Mouse (Mus musculus): Measurements from ENCODE around the gene Prl. TPM values are rescaled to one million over a fixed set of nuclear protein-coding genes. Genes with fewer than 3 reads are reported as not detected.
"Not testable (repeated sequence)": the region's sequence is repeated elsewhere in the genome, so short reads cannot be mapped to it uniquely, and the experiment has no call there.

Prl gene
- total and polyA plus RNA-seq, 2 experiments = not detected

DNA sequence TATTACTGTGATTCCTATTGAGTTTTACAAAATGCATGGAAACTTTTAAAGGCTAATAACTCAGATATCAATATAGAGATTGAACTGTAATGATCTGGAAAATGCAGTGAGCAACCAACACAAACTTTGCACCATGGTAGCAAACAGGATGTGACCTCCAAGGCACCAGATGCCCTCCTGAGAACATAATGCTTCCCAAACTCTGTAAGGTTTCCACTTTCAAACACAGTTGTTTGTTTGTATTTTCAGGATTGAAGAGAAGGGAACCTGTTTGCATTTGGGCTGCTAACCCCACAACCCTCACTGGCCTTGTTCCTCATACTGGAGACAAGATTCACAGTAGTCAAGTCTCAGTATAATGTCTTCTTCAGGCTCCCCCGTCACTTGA, 25.5 kb upstream of the Prl start:
- Histone ChIP-seq H3K79me2 (ENCODE audit: control insufficient read depth, insufficient read depth, low read length) (no peaks in the 10 kb centered on the region), H3K27ac (replicated peaks; ENCODE audit: insufficient read depth, low read depth, low read length) (no peak overlapping the region), H3K4me3 (ENCODE audit: insufficient read depth, low read depth, low read length) (no peak overlapping the region), H3K9ac (ENCODE audit: low read depth, low read length) (no peak overlapping the region), H3K4me1 (ENCODE audit: control insufficient read depth, insufficient read depth, low read length) (no peaks in the 10 kb centered on the region), H3K27me3 (ENCODE audit: control insufficient read depth, insufficient read depth, low read length) (no peaks in the 10 kb centered on the region), H3K36me3 (ENCODE audit: control insufficient read depth, insufficient read depth, low read length) (no peaks in the 10 kb centered on the region)
- WGBS = 90% methylated on average over 1 of the region's 1 CpGs
- TF ChIP-seq CTCF (IDR thresholded peaks at IDR 0.05; ENCODE audit: low read depth, low read length) = no peak
- no peak for TF ChIP-seq POLR2A (IDR thresholded peaks at IDR 0.05; ENCODE audit: extremely low read depth, insufficient read depth, low read length)
- no peak for DNase-seq (ENCODE audit: extremely low read depth, low read depth, low spot score)

GRCm38 (mm10) chr13:27032998-27033397, 24.4 kb upstream of the Prl start:
- no peaks in the 10 kb centered on the region for H3K79me2 ChIP-seq (ENCODE audit: control insufficient read depth, insufficient read depth, low read length)
- no peaks in the 10 kb centered on the region for H3K36me3 ChIP-seq (ENCODE audit: control insufficient read depth, insufficient read depth, low read length)
- H3K9ac ChIP-seq (ENCODE audit: low read depth, low read length) = no peak overlapping the region
- WGBS = 84% methylated on average over 2 of the region's 2 CpGs
- H3K4me1 ChIP-seq (ENCODE audit: control insufficient read depth, insufficient read depth, low read length) = no peaks in the 10 kb centered on the region
- no peak overlapping the region for H3K4me3 ChIP-seq (ENCODE audit: insufficient read depth, low read depth, low read length)
- TF ChIP-seq POLR2A (IDR thresholded peaks at IDR 0.05; ENCODE audit: extremely low read depth, insufficient read depth, low read length) = no peak
- TF ChIP-seq CTCF (IDR thresholded peaks at IDR 0.05; ENCODE audit: low read depth, low read length) = no peak
- no peak overlapping the region for H3K27ac ChIP-seq (replicated peaks; ENCODE audit: insufficient read depth, low read depth, low read length)
- no peak for DNase-seq (ENCODE audit: extremely low read depth, low read depth, low spot score)
- H3K27me3 ChIP-seq (ENCODE audit: control insufficient read depth, insufficient read depth, low read length) = no peaks in the 10 kb centered on the region

DNA sequence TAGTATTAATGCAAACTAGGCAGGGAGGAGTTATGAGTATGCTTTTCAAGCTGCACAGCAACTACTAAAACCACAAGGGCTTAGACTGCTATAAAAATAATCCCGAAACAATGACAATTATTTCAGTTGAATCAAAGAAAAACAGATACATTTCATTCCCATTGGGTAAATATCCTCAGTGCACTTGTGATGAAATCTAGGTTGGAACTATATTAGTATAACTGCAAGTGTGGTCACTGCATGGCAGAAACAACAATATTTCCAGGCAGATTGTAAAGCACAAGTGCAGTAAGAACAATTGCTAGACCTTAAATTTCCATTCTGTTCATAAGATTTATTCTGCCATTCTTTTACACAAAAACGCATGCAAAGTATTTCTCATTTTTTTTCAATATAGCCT, 15.2 kb upstream of the Prl start:
- TF ChIP-seq POLR2A (IDR thresholded peaks at IDR 0.05; ENCODE audit: extremely low read depth, insufficient read depth, low read length) (no peak), CTCF (IDR thresholded peaks at IDR 0.05; ENCODE audit: low read depth, low read length) (no peak)
- H3K36me3 ChIP-seq (ENCODE audit: control insufficient read depth, insufficient read depth, low read length) = no peaks in the 10 kb centered on the region
- no peaks in the 10 kb centered on the region for H3K4me1 ChIP-seq (ENCODE audit: control insufficient read depth, insufficient read depth, low read length)
- 84% methylated on average over 2 of the region's 2 CpGs for WGBS
- H3K9ac ChIP-seq (ENCODE audit: low read depth, low read length) = no peak overlapping the region
- no peak overlapping the region for H3K4me3 ChIP-seq (ENCODE audit: insufficient read depth, low read depth, low read length)
- no peak for DNase-seq (ENCODE audit: extremely low read depth, low read depth, low spot score)
- H3K27me3 ChIP-seq (ENCODE audit: control insufficient read depth, insufficient read depth, low read length) = no peaks in the 10 kb centered on the region
- no peaks in the 10 kb centered on the region for H3K79me2 ChIP-seq (ENCODE audit: control insufficient read depth, insufficient read depth, low read length)
- no peak overlapping the region for H3K27ac ChIP-seq (replicated peaks; ENCODE audit: insufficient read depth, low read depth, low read length)

DNA sequence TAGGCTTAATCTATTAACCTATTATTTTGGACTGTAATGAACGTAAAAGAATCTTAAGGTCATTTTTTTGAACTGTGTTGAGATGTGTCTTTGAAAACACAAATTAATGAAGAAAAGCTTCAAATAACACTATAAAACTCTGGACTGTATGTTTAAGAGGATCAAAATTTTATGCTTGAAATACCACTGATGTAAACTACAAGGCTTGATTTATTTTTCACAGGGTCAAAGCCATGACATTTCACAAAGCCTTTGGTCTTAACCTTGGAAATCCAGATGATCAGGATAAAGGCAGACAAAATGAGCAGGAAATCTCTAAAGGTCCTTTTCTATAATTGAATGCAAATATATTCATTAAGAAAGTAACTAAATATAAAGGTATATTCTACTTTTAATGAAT, 14.0 kb upstream of the Prl start:
- no peaks in the 10 kb centered on the region for H3K79me2 ChIP-seq (ENCODE audit: control insufficient read depth, insufficient read depth, low read length)
- no peak for DNase-seq (ENCODE audit: extremely low read depth, low read depth, low spot score)
- H3K27me3 ChIP-seq (ENCODE audit: control insufficient read depth, insufficient read depth, low read length) = no peaks in the 10 kb centered on the region
- H3K4me3 ChIP-seq (ENCODE audit: insufficient read depth, low read depth, low read length) = no peak overlapping the region
- H3K4me1 ChIP-seq (ENCODE audit: control insufficient read depth, insufficient read depth, low read length) = no peaks in the 10 kb centered on the region
- H3K9ac ChIP-seq (ENCODE audit: low read depth, low read length) = no peak overlapping the region
- TF ChIP-seq POLR2A (IDR thresholded peaks at IDR 0.05; ENCODE audit: extremely low read depth, insufficient read depth, low read length) (no peak), CTCF (IDR thresholded peaks at IDR 0.05; ENCODE audit: low read depth, low read length) (no peak)
- no peak overlapping the region for H3K27ac ChIP-seq (replicated peaks; ENCODE audit: insufficient read depth, low read depth, low read length)
- H3K36me3 ChIP-seq (ENCODE audit: control insufficient read depth, insufficient read depth, low read length) = no peaks in the 10 kb centered on the region
- WGBS = 88% methylated on average over 1 of the region's 1 CpGs

DNA sequence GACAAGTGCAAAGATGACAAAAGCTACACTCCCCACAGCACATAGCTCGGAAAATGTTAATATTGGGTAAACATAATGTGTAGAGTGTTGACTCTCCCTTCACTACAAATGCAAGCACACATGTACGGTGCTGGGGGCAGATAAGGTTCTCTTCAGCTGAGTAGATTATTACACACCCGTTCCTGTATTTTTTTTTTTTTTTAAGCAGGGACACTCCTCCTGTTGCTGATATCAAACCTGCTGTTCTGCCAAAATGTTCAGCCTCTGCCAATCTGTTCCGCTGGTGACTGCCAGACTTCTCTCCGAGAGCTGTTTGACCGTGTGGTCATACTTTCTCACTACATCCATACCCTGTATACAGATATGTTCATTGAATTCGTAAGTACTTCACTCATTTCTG, 1.8 kb downstream of the Prl start:
- H3K9ac ChIP-seq (ENCODE audit: low read depth, low read length) = no peak overlapping the region
- no peak overlapping the region for H3K4me3 ChIP-seq (ENCODE audit: insufficient read depth, low read depth, low read length)
- H3K27me3 ChIP-seq (ENCODE audit: control insufficient read depth, insufficient read depth, low read length) = no peaks in the 10 kb centered on the region
- no peak overlapping the region for H3K27ac ChIP-seq (replicated peaks; ENCODE audit: insufficient read depth, low read depth, low read length)
- H3K79me2 ChIP-seq (ENCODE audit: control insufficient read depth, insufficient read depth, low read length) = no peaks in the 10 kb centered on the region
- TF ChIP-seq POLR2A (IDR thresholded peaks at IDR 0.05; ENCODE audit: extremely low read depth, insufficient read depth, low read length) (no peak), CTCF (IDR thresholded peaks at IDR 0.05; ENCODE audit: low read depth, low read length) (no peak)
- 73% methylated on average over 7 of the region's 7 CpGs for WGBS
- H3K36me3 ChIP-seq (ENCODE audit: control insufficient read depth, insufficient read depth, low read length) = no peaks in the 10 kb centered on the region
- no peak for DNase-seq (ENCODE audit: extremely low read depth, low read depth, low spot score)
- no peaks in the 10 kb centered on the region for H3K4me1 ChIP-seq (ENCODE audit: control insufficient read depth, insufficient read depth, low read length)

GRCm38 (mm10) chr13:27093890-27094289, 36.5 kb downstream of the Prl start, which contains the start of gene Prl3d1:
Gene Prl3d1 (plus strand): TSS chr13:27094190.
- H3K4me3 ChIP-seq (ENCODE audit: insufficient read depth, low read depth, low read length); H3K27me3 ChIP-seq (ENCODE audit: control insufficient read depth, insufficient read depth, low read length); DNase-seq (ENCODE audit: extremely low read depth, low read depth, low spot score); H3K79me2 ChIP-seq (ENCODE audit: control insufficient read depth, insufficient read depth, low read length); H3K27ac ChIP-seq (replicated peaks; ENCODE audit: insufficient read depth, low read depth, low read length); H3K9ac ChIP-seq (ENCODE audit: low read depth, low read length); H3K36me3 ChIP-seq (ENCODE audit: control insufficient read depth, insufficient read depth, low read length); H3K4me1 ChIP-seq (ENCODE audit: control insufficient read depth, insufficient read depth, low read length): not testable (repeated sequence)
- 83% methylated on average over 5 of the region's 5 CpGs for WGBS

Other genes starting within 250 kb of the Prl start
- gene Prl3d1, start 36.6 kb downstream of the Prl start, total RNA-seq (2014; rRNA removed) = not detected in 2 replicates
- gene Prl3d1, start 36.6 kb downstream of the Prl start, polyA plus RNA-seq (2012; rRNA removed) = not detected in 2 replicates
- gene Prl3d2, start 64.1 kb downstream of the Prl start, total RNA-seq (2014; rRNA removed) = not detected in 2 replicates
- not detected in 2 replicates for gene Prl3d2, start 64.1 kb downstream of the Prl start, polyA plus RNA-seq (2012; rRNA removed)
- gene Prl3d3, start 99.2 kb downstream of the Prl start, total RNA-seq (2014; rRNA removed) = not detected in 2 replicates
- gene Prl3d3, start 99.2 kb downstream of the Prl start, polyA plus RNA-seq (2012; rRNA removed) = not detected in 2 replicates
- gene Prl3c1, start 139.1 kb downstream of the Prl start, total RNA-seq (2014; rRNA removed) = not detected in 2 replicates
- not detected in 2 replicates for gene Prl3c1, start 139.1 kb downstream of the Prl start, polyA plus RNA-seq (2012; rRNA removed)
- gene Prl3b1, start 184.3 kb downstream of the Prl start, total RNA-seq (2014; rRNA removed) = not detected in 2 replicates
- not detected in 2 replicates for gene Prl3b1, start 184.3 kb downstream of the Prl start, polyA plus RNA-seq (2012; rRNA removed)
- gene Prl3a1, start 201.9 kb downstream of the Prl start, total RNA-seq (2014; rRNA removed) = not detected in 2 replicates
- not detected in 2 replicates for gene Prl3a1, start 201.9 kb downstream of the Prl start, polyA plus RNA-seq (2012; rRNA removed)

Measured in liver, adult 2 months (tissue).